Mouse (Mus musculus) macrophage (primary cell): Measurements from ENCODE around the gene Myh8. TPM values are rescaled to one million over a fixed set of nuclear protein-coding genes. Genes with fewer than 3 reads are reported as not detected.

Experiments
- H3K27ac ChIP-seq: fragments of 350-480 bp; formaldehyde crosslinking; 2 replicates; pipeline ENCODE4 v1.9.0; 2021
- H3K36me3 ChIP-seq: fragments of 350-480 bp; formaldehyde crosslinking; 2 replicates; pipeline ENCODE4 v1.9.0; 2021; ENCODE audit errors: inconsistent target
- H3K4me3 ChIP-seq: fragments of 350-480 bp; formaldehyde crosslinking; 2 replicates; pipeline ENCODE4 v1.9.0; 2021; ENCODE audit errors: inconsistent target
- H3K79me2 ChIP-seq: fragments of 350-480 bp; formaldehyde crosslinking; 2 replicates; pipeline ENCODE4 v1.9.0; 2021; ENCODE audit errors: inconsistent target
- WGBS: methylation state at CpG from one replicate; pipeline ENCODE4 v1.1.7; 2026; ENCODE audit warnings: inconsistent platforms; ENCODE audit not compliant: missing documents; 5-methylcytosine and 5-hydroxymethylcytosine counted together
- polyA plus RNA-seq: library from polyadenylated mRNA; stranded (reverse); fragments of 250-400 nt; gene quantifications from 3 replicates; pipeline ENCODE4 v1.2.4, GENCODE M21; 2018; ENCODE audit warnings: inconsistent platforms
- total RNA-seq, 78 experiments: library from RNA; depleted of rRNA; stranded (reverse); fragments of 250-400 nt; gene quantifications; 1 replicate in 9 of 78; 2 replicates in 24 of 78; 3 replicates in 43 of 78; 4 replicates in 2 of 78; pipeline ENCODE4 v1.2.4; 2018; ENCODE audit warnings: inconsistent platforms in 56 of 78

The Myh8 gene
- not detected for total RNA-seq (2018; cell fraction: chromatin; rRNA removed)
- not detected for total RNA-seq (2018; cell fraction: cytosol; rRNA removed)
- not detected for total RNA-seq (2018; cell fraction: nucleus; rRNA removed)
- polyA plus RNA-seq: not detected in 3 replicates

- no peaks in the 10 kb centered on the region for H3K36me3 ChIP-seq
- H3K79me2 ChIP-seq: no peaks in the 10 kb centered on the region
- H3K27ac ChIP-seq: no peak within 1 kb of the TSS
- no peak within 1 kb of the TSS for H3K4me3 ChIP-seq
- WGBS: 89% methylated on average over 10 of the region's 10 CpGs
Measured at GRCm38 (mm10) chr11:67276601-67277174, at the start of gene Myh8. TSS of gene Myh8 (plus strand) at chr11:67277124.

- no peaks in the 10 kb centered on the region for H3K79me2 ChIP-seq
- no peak overlapping the region for H3K4me3 ChIP-seq
- H3K36me3 ChIP-seq: no peaks in the 10 kb centered on the region
Measured at GRCm38 (mm10) chr11:67228731-67229130, 48.2 kb upstream of the Myh8 start.

GRCm38 (mm10) chr11:67229166-67229565 lies 47.8 kb upstream of the Myh8 start:
- WGBS: 87% methylated on average over 5 of the region's 5 CpGs
- no peaks in the 10 kb centered on the region for H3K36me3 ChIP-seq
- H3K4me3 ChIP-seq: no peak overlapping the region
- H3K27ac ChIP-seq: no peak overlapping the region
- H3K79me2 ChIP-seq: no peaks in the 10 kb centered on the region

More at GRCm38 (mm10) chr11:67228731-67229130, 48.2 kb upstream of the Myh8 start:
- WGBS: 81% methylated on average over 3 of the region's 3 CpGs
- no peak overlapping the region for H3K27ac ChIP-seq

GRCm38 (mm10) chr11:67229946-67230345 lies 47.0 kb upstream of the Myh8 start:
- no peaks in the 10 kb centered on the region for H3K36me3 ChIP-seq
- no peak overlapping the region for H3K4me3 ChIP-seq
- WGBS: 70% methylated on average over 2 of the region's 2 CpGs
- no peaks in the 10 kb centered on the region for H3K79me2 ChIP-seq
- no peak overlapping the region for H3K27ac ChIP-seq

- H3K79me2 ChIP-seq: no peaks in the 10 kb centered on the region
- H3K36me3 ChIP-seq: no peaks in the 10 kb centered on the region
- H3K4me3 ChIP-seq: no peak overlapping the region
- H3K27ac ChIP-seq: no peak overlapping the region
- WGBS: 66% methylated on average over 5 of the region's 5 CpGs
Measured at GRCm38 (mm10) chr11:67235639-67236358, 41.1 kb upstream of the Myh8 start.

- H3K27ac ChIP-seq: no peak overlapping the region
- WGBS: 80% methylated on average over 9 of the region's 9 CpGs
- no peak overlapping the region for H3K4me3 ChIP-seq
- no peaks in the 10 kb centered on the region for H3K36me3 ChIP-seq
- no peaks in the 10 kb centered on the region for H3K79me2 ChIP-seq
Measured at GRCm38 (mm10) chr11:67236799-67237198, 40.1 kb upstream of the Myh8 start.

GRCm38 (mm10) chr11:67237481-67238079 lies 39.3 kb upstream of the Myh8 start, which contains the start of gene Myh4:
TSS of gene Myh4 (plus strand) at chr11:67238029.
- H3K27ac ChIP-seq: no peak within 1 kb of the TSS
- no peaks in the 10 kb centered on the region for H3K36me3 ChIP-seq
- H3K4me3 ChIP-seq: no peak within 1 kb of the TSS
- WGBS: 86% methylated on average over 5 of the region's 5 CpGs
- no peaks in the 10 kb centered on the region for H3K79me2 ChIP-seq

GRCm38 (mm10) chr11:67241051-67241450 lies 35.9 kb upstream of the Myh8 start:
- no peak overlapping the region for H3K4me3 ChIP-seq
- no peak overlapping the region for H3K27ac ChIP-seq
- no peaks in the 10 kb centered on the region for H3K79me2 ChIP-seq
- no peaks in the 10 kb centered on the region for H3K36me3 ChIP-seq
- 90% methylated on average over 6 of the region's 6 CpGs for WGBS

- no peak overlapping the region for H3K27ac ChIP-seq
- no peak overlapping the region for H3K4me3 ChIP-seq
- WGBS: 88% methylated on average over 4 of the region's 4 CpGs
- H3K79me2 ChIP-seq: no peaks in the 10 kb centered on the region
- no peaks in the 10 kb centered on the region for H3K36me3 ChIP-seq
Measured at GRCm38 (mm10) chr11:67253691-67254090, 23.2 kb upstream of the Myh8 start.

- Histone ChIP-seq H3K27ac (no peak overlapping the region), H3K4me3 (no peak overlapping the region), H3K36me3 (no peaks in the 10 kb centered on the region), H3K79me2 (no peaks in the 10 kb centered on the region)
- 87% methylated on average over 7 of the region's 7 CpGs for WGBS
Measured at GRCm38 (mm10) chr11:67257048-67257447, 19.9 kb upstream of the Myh8 start.

- H3K27ac ChIP-seq: no peak overlapping the region
- no peak overlapping the region for H3K4me3 ChIP-seq
- H3K79me2 ChIP-seq: no peaks in the 10 kb centered on the region
- no peaks in the 10 kb centered on the region for H3K36me3 ChIP-seq
- WGBS: 78% methylated on average over 6 of the region's 6 CpGs
Measured at GRCm38 (mm10) chr11:67260956-67261355, 16.0 kb upstream of the Myh8 start.

- 54% methylated on average over 1 of the region's 1 CpGs for WGBS
- H3K79me2 ChIP-seq: no peaks in the 10 kb centered on the region
- H3K36me3 ChIP-seq: no peaks in the 10 kb centered on the region
- H3K27ac ChIP-seq: no peak overlapping the region
- H3K4me3 ChIP-seq: no peak overlapping the region
Measured at GRCm38 (mm10) chr11:67293440-67293839, 16.5 kb downstream of the Myh8 start.

GRCm38 (mm10) chr11:67313733-67314452 lies 37.0 kb downstream of the Myh8 start:
- WGBS: 60% methylated on average over 15 of the region's 15 CpGs
- no peak overlapping the region for H3K27ac ChIP-seq
- H3K79me2 ChIP-seq: no peaks in the 10 kb centered on the region
- no peaks in the 10 kb centered on the region for H3K36me3 ChIP-seq
- no peak overlapping the region for H3K4me3 ChIP-seq

- no peak within 1 kb of the TSS for H3K27ac ChIP-seq
- H3K4me3 ChIP-seq: no peak within 1 kb of the TSS
- H3K79me2 ChIP-seq: no peaks in the 10 kb centered on the region
- 88% methylated on average over 7 of the region's 7 CpGs for WGBS
- no peaks in the 10 kb centered on the region for H3K36me3 ChIP-seq
Measured at GRCm38 (mm10) chr11:67321358-67321757, 44.4 kb downstream of the Myh8 start, which contains the start of gene Myh13. TSS of gene Myh13 (plus strand) at chr11:67321658.
